Mouse (Mus musculus) bone marrow macrophage, adult 2 months (primary cell): ENCODE results near the gene Svs2. TPM values are rescaled to one million over a fixed set of nuclear protein-coding genes. Genes with fewer than 3 reads are reported as not detected.
"Not testable (repeated sequence)": the region's sequence is repeated elsewhere in the genome, so short reads cannot be mapped to it uniquely, and the experiment has no call there.

Experiments used
- H3K27ac ChIP-seq: 2 replicates; pipeline ENCODE4 v1.5.1; 2012; ENCODE audit warnings: low read depth, low read length; ENCODE audit not compliant: insufficient read depth
- H3K4me1 ChIP-seq: 2 replicates; pipeline ENCODE4 v1.6.1; 2012; ENCODE audit warnings: low read length; ENCODE audit not compliant: control insufficient read depth, insufficient read depth
- H3K4me3 ChIP-seq: 2 replicates; pipeline ENCODE4 v1.5.1; 2012; ENCODE audit warnings: mild to moderate bottlenecking, low read length, moderate library complexity; ENCODE audit not compliant: insufficient read depth
- CTCF ChIP-seq: IDR thresholded peaks from 2 replicates; pipeline ENCODE4 v1.5.1; 2012; ENCODE audit warnings: low read depth, mild to moderate bottlenecking, low read length, moderate library complexity
- POLR2A ChIP-seq: IDR thresholded peaks from 2 replicates; pipeline ENCODE4 v1.6.1; 2012; ENCODE audit warnings: mild to moderate bottlenecking, low read depth, low read length, borderline replicate concordance
- polyA plus RNA-seq: library from polyadenylated mRNA; stranded (reverse); fragments of >200 nt; gene quantifications from 2 replicates; pipeline ENCODE4 v1.2.4, GENCODE M21; 2012; ENCODE audit not compliant: missing spikeins, insufficient read depth, insufficient read length

The Svs2 gene
- polyA plus RNA-seq, result not detected in 2 replicates

GRCm38 (mm10) chr2:164238366-164238765 is at the start of gene Svs2:
Gene Svs2 (minus strand): TSS chr2:164238466.
- no peak for TF ChIP-seq POLR2A
- no peak for TF ChIP-seq CTCF
- Histone ChIP-seq H3K4me3 (no peak within 1 kb of the TSS), H3K27ac (no peak within 1 kb of the TSS), H3K4me1 (no peaks in the 10 kb centered on the region)

- no peak for TF ChIP-seq CTCF
- no peak for TF ChIP-seq POLR2A
- Histone ChIP-seq H3K27ac (no peak within 1 kb of the TSS), H3K4me1 (no peaks in the 10 kb centered on the region), H3K4me3 (no peak within 1 kb of the TSS)
These were observed 40.1 kb upstream of the Svs2 start, which contains the start of gene Svs4 for GRCm38 (mm10) chr2:164278359-164278758. Gene Svs4 (minus strand): TSS chr2:164278459.

GRCm38 (mm10) chr2:164256540-164256939 is 18.3 kb upstream of the Svs2 start, which contains the start of gene Svs3b:
Gene Svs3b (minus strand): TSS chr2:164256640.
- H3K27ac ChIP-seq, H3K4me1 ChIP-seq, H3K4me3 ChIP-seq: not testable (repeated sequence)

GRCm38 (mm10) chr2:164232671-164233070 is 5.6 kb downstream of the Svs2 start:
- Histone ChIP-seq H3K27ac (no peak overlapping the region), H3K4me1 (no peaks in the 10 kb centered on the region), H3K4me3 (no peak overlapping the region)
- TF ChIP-seq POLR2A, result no peak
- no peak for TF ChIP-seq CTCF

- TF ChIP-seq CTCF (no peak), POLR2A (no peak)
- Histone ChIP-seq H3K27ac (no peak overlapping the region), H3K4me1 (no peaks in the 10 kb centered on the region), H3K4me3 (no peak overlapping the region)
These were observed 9.8 kb downstream of the Svs2 start for GRCm38 (mm10) chr2:164228361-164229070.

- Histone ChIP-seq H3K4me1 (no peaks in the 10 kb centered on the region), H3K4me3 (no peak within 1 kb of the TSS)
- TF ChIP-seq POLR2A (no peak), CTCF (no peak)
These were observed 16.7 kb downstream of the Svs2 start, which contains the start of gene Wfdc15b for GRCm38 (mm10) chr2:164221522-164221921. Gene Wfdc15b (minus strand): TSS chr2:164221660.

GRCm38 (mm10) chr2:164219295-164219694 is 19.0 kb downstream of the Svs2 start:
- H3K4me3 ChIP-seq, result no peak overlapping the region
- no peak overlapping the region for H3K27ac ChIP-seq
- TF ChIP-seq CTCF, result no peak
- H3K4me1 ChIP-seq, result no peaks in the 10 kb centered on the region

More at GRCm38 (mm10) chr2:164221522-164221921, 16.7 kb downstream of the Svs2 start, which contains the start of gene Wfdc15b:
- no peak within 1 kb of the TSS for H3K27ac ChIP-seq

- Histone ChIP-seq H3K4me1 (no peaks in the 10 kb centered on the region), H3K27ac (no peak overlapping the region), H3K4me3 (no peak overlapping the region)
- no peak for TF ChIP-seq CTCF
- TF ChIP-seq POLR2A, result no peak
These were observed 25.6 kb downstream of the Svs2 start for GRCm38 (mm10) chr2:164212711-164213110.

- no peak overlapping the region for H3K27ac ChIP-seq
- no peak for TF ChIP-seq CTCF
- no peak for TF ChIP-seq POLR2A
- no peaks in the 10 kb centered on the region for H3K4me1 ChIP-seq
- H3K4me3 ChIP-seq, result no peak overlapping the region
These were observed 27.4 kb downstream of the Svs2 start for GRCm38 (mm10) chr2:164210892-164211291.

GRCm38 (mm10) chr2:164206676-164207075 is 31.6 kb downstream of the Svs2 start:
- H3K27ac ChIP-seq, result no peak overlapping the region
- no peak for TF ChIP-seq CTCF
- no peak for TF ChIP-seq POLR2A
- no peak overlapping the region for H3K4me3 ChIP-seq
- H3K4me1 ChIP-seq, result no peaks in the 10 kb centered on the region

- not testable (repeated sequence) for H3K4me3 ChIP-seq, H3K4me1 ChIP-seq, H3K27ac ChIP-seq
These were observed 32.3 kb downstream of the Svs2 start for GRCm38 (mm10) chr2:164206011-164206410.
